Mouse (Mus musculus): ENCODE results near the gene Fgd6.

Gene Fgd6

GRCm38 (mm10) chr10:94174652-94175051, 138.9 kb downstream of the Fgd6 start:
- DNase-seq (ENCODE audit: low spot score in 2 of 2): no peak

GRCm38 (mm10) chr10:94183199-94183598, 147.4 kb downstream of the Fgd6 start:
- DNase-seq (ENCODE audit: low spot score in 2 of 2): no peak
